Mouse (Mus musculus) heart, adult 18-20 months (tissue): ENCODE data around the gene Ptprm. TPM values are rescaled to one million over a fixed set of nuclear protein-coding genes. Genes with fewer than 3 reads are reported as not detected.

Experiments used
- DNase-seq, 2 experiments: peaks; one replicate each; pipeline ENCODE4 v3.0.0; 2021 to 2022; ENCODE audit warnings: mixed read lengths in 1 of 2
- total RNA-seq, 2 experiments: library from RNA; stranded (reverse); gene quantifications; 2 replicates each; pipeline ENCODE4 v1.2.3; 2021

Ptprm gene
- total RNA-seq, 2 experiments from 2014 or later, result 80.1 to 86.3 TPM

DNA sequence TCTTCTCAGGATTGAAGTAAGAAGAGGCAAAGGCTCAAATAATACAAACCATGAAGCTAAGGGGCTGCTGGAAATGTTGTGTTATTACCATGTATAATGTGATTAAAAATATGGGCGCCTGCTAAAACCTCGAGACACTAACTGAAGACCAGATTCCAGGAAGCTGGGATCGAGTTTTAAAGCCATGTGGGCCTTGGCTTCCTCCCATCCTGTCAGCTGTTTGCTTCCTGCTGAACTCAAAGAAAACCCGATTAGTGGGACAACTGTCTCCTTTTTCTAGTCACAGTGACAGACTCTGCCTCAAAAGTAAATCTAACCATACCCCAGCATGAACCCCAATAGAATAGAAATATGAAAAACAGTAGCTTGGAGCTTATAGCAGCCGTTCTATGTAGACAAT, 374.3 kb downstream of the Ptprm start:
- no peak for DNase-seq

GRCm38 (mm10) chr17:66976490-66976889, 377.8 kb downstream of the Ptprm start:
- no peak for DNase-seq

DNA sequence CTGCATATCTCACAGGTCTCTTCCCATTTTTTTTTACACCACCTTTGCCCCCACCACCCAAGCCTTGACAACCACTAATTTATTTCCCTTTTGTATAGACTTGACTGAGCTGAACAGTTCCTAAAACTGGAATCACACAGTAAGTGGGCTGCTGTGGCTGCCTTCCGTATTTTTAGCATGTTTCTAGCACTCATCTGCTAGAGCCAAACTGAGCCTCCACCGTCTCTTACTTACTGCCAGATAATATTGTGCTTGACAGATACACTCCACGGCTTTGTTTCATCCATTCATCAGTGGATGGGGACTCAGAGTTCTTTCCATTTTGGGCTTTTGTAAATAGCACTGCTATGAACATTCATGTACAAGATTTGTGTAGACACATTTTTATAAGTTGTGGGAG, 381.3 kb downstream of the Ptprm start:
- peak in 1 of 2 experiments; percentile 9 for DNase-seq

- peak; percentile 14 to 19 for DNase-seq
These were observed 393.3 kb downstream of the Ptprm start for GRCm38 (mm10) chr17:66960986-66961385.

GRCm38 (mm10) chr17:66960557-66960956, 393.7 kb downstream of the Ptprm start:
- no peak for DNase-seq

- no peak for DNase-seq
These were observed 394.4 kb downstream of the Ptprm start for GRCm38 (mm10) chr17:66959815-66960214.

- DNase-seq, result no peak
These were observed 395.5 kb downstream of the Ptprm start for GRCm38 (mm10) chr17:66958766-66959165.

DNA sequence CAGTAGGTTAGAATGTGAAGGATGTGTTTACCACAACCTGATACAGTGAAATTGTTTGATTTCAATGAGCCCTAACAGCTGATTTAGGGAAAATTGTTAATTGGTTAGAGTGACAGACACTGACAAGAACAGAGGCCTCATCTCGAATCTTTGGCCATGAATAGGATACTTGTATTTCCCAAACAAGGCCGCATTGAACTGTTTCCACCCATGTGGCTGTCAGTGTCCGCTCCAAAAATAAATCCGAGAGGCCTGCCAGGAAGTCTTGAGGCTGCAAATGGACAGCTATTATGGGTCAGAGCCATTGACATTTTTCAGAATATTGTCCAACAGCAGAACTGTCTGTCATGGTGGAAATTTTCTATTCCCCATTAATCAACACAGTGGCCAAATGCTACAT, 409.8 kb downstream of the Ptprm start:
- peak; percentile 39 to 41 for DNase-seq

DNA sequence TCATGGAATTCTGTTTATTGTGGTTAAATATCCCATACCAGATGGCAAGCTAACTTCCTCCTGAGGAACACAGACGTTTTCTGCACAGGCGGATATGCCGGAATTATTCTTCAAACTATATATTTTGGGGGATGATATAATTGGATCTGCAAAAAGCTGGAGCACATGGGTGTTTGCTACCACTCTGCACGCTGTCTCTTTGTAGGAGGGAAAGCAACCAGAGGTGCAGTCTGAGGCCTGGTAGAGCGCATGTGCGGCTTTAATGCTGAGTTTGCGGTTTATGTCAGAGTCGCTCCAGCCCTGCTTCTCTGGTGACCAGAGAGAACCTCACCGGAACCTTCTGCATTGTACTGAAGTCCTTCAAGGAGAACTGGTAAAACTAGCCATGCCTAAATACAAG, 410.7 kb downstream of the Ptprm start:
- DNase-seq, result no peak

DNA sequence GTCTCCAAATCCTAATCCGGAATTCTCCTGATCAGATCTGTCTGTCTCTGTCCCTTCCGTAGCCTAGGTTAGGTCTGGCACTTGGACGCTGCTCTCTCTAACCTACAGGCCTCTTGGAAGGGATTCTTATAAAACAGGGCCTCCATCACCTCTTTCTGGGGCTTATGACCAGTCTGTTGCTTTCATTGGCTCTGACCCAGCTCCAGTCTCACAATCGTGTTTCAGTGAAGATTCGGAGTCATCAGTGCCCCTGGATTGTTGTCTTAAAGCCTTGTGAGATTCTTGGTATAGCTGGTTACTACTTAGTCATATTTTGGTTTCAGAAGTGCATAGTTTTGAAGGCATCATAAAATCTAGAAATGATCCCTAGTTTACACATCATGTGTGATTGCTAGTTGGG, 428.6 kb downstream of the Ptprm start:
- no peak for DNase-seq

- no peak for DNase-seq
These were observed 439.6 kb downstream of the Ptprm start for GRCm38 (mm10) chr17:66914696-66915095.

GRCm38 (mm10) chr17:66912533-66912932, 441.7 kb downstream of the Ptprm start:
- DNase-seq, result no peak

DNA sequence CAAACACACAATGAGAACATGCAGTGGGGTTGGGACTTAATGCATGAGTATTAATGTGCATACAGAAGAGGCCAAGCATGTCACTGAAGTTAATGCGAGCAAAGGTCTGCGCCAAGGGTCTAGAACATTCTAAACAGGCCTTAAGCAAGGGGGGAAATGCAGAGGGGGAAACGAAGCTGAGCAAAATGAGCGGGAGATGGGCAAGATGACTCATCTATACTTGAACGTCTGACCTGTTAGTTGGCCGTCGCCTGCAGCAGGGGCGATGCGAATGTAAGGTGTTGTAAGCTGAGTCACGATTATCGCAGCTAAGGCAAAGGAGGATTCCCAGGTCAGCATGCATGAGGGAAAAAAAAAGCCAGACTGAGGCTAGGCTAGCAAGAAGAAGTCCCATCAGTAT, 442.1 kb downstream of the Ptprm start:
- DNase-seq, result no peak

DNA sequence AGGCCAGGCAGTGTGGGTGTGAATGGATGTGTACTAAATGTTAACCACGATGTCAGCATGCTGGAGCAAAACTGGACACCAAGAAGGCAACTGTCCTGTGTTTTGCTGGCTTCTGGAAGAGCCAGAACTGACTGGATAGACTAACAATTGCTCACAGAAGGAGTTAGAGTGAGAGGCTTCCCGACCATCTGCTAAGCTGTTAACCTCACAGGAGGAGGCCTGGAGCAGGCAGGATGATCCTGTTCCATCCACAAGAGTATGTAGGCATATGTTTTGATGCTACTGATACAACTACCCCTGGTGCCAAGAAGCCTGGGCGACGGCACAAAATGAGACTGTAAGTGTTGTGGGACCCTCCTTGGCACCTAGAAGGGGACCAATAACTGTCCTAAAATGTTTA, 444.4 kb downstream of the Ptprm start:
- DNase-seq, result no peak

DNA sequence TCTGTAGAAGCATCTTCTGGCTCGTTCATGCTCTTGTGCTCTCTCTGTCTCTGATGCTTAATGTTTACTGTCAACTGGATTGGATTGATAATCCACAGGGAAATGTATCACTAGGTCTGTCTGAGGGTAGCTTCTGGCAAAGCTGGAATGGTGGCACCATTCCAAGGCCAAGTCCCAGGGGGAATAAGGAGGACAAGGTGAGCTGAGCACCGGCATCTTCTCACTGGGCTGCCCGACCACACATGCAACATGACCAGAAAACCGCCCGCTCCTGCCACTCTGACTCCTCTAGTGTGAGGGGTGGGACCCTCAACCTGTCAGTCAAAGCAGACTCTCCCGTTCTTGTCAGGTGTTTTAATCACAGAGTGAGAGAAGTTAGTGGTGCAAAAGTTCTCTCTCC, 445.3 kb downstream of the Ptprm start:
- peak in 1 of 2 experiments; percentile 4 for DNase-seq

- no peak for DNase-seq
These were observed 460.1 kb downstream of the Ptprm start for GRCm38 (mm10) chr17:66894181-66894580.

DNA sequence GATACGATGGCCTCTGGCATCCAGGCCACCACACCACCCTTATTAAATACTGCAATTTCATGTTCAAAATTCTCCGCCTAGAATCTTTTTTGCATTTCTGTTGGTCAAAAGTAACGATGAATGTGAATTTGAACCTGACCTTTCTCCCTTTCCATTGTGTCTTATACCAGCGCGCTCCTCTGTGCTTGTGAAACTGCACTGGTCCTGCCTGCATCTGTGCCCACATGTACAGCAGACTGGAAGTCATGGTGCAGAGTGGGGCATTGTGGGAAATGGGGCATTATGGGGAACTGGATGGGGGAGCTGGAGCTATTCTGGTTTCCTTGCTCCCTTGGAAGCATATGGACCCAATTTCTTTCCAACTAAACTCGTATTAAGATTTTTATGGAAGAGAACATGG, 462.3 kb downstream of the Ptprm start:
- no peak for DNase-seq

- no peak for DNase-seq
These were observed 463.0 kb downstream of the Ptprm start for GRCm38 (mm10) chr17:66891067-66891862.

GRCm38 (mm10) chr17:66882304-66882703, 472.0 kb downstream of the Ptprm start:
- peak; percentile 49 to 68 for DNase-seq

DNA sequence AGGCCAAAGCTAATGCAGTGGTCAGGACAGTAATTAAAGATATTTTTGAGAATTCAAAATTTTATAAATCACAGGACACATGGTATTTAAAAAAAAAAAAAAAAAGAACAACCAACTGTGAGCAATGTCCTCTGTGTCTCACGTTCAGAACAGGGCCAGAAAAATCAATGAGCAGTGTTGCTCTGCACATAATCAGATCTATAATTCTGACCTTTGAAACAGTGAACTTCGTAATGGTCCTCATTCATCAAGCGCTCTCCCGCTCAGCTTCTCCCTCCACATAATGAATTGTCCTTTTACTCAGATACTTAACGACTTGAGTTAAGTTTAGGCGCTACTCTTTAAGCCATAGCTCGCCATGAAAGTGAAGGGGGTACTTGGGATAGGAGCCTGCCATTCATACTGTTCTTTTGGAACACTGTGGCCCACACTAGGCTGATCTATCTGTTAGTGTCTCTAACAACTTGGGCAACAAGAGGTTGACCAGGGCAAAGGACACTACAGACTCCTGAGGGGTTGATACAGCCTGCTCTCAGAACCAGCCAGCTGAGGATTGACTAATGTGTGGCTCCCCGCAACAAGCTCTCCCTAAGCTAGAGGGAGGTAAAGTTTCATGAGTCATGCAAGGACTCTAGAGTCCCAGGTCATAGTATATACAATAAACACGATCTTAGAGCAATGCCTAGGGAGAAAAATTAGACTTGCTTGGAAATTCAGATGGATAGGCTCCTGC, 473.1 kb downstream of the Ptprm start:
- DNase-seq, result no peak

DNA sequence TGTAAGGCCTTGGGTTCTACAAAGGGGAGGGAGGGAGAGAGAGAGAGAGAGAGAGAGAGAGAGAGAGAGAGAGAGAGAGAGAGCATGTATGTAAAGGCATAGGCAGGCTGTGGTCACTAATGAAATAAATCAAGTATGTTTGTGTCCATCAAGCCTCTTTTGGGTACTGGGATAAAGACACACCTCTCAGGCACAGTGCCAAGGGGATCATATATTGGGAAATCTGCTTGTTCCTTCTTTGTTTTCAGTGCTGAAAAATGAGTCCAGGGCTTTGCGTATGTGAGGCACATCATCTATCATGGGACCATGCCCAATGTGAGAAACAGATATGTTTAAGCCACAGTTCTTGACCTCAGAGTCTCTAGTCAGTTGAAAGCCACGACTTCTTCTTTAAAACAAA, 475.1 kb downstream of the Ptprm start:
- no peak for DNase-seq

- no peak for DNase-seq
These were observed 476.7 kb downstream of the Ptprm start for GRCm38 (mm10) chr17:66877582-66877981.

GRCm38 (mm10) chr17:66874810-66875209, 479.4 kb downstream of the Ptprm start:
- DNase-seq, result no peak

GRCm38 (mm10) chr17:66871396-66871795, 482.9 kb downstream of the Ptprm start:
- DNase-seq, result no peak
